Mouse (Mus musculus) hematopoietic stem cell, adult 5-6 weeks (primary cell): ENCODE results near the gene Ubfd1. TPM values are rescaled to one million over a fixed set of nuclear protein-coding genes. Genes with fewer than 3 reads are reported as not detected.

Experiments
- total RNA-seq: library from RNA; stranded (forward); fragments of 172-1452, 232-1000 nt; gene quantifications from 2 replicates; pipeline ENCODE4 v1.2.3, GENCODE M21; 2017

The Ubfd1 gene
- total RNA-seq, 1 experiment from 2014 or later = 39.3 TPM

Other genes starting within 250 kb of the Ubfd1 start
- gene Scnn1b, start 202.1 kb upstream of the Ubfd1 start, total RNA-seq = not detected in 2 replicates
- 12.8 and 14.7 TPM in 2 replicates for gene Cog7, start 85.5 kb upstream of the Ubfd1 start, total RNA-seq
- gene Gga2, start 46.0 kb upstream of the Ubfd1 start, total RNA-seq = 11.3 and 14.0 TPM in 2 replicates
- 5.7 and 7.1 TPM in 2 replicates for gene Ears2, start 88 bp downstream of the Ubfd1 start, total RNA-seq
- 74.9 and 110 TPM in 2 replicates for gene Ndufab1, start 34.7 kb downstream of the Ubfd1 start, total RNA-seq
- gene Palb2, start 65.8 kb downstream of the Ubfd1 start, total RNA-seq = 14.0 and 27.4 TPM in 2 replicates
- 73.5 and 98.7 TPM in 2 replicates for gene Dctn5, start 65.9 kb downstream of the Ubfd1 start, total RNA-seq
- 26.5 and 43.2 TPM in 2 replicates for gene Plk1, start 92.3 kb downstream of the Ubfd1 start, total RNA-seq
- not detected in 2 replicates for gene Ern2, start 119.0 kb downstream of the Ubfd1 start, total RNA-seq
- gene Chp2, start 152.3 kb downstream of the Ubfd1 start, total RNA-seq = 0.88 TPM in 1 of 2 replicates, not detected in the other
- gene Prkcb, start 221.6 kb downstream of the Ubfd1 start, total RNA-seq = 11.8 and 15.6 TPM in 2 replicates